Mouse (Mus musculus) kidney, embryonic 14.5 days (tissue): Measurements from ENCODE around the gene Snrnp35. TPM values are rescaled to one million over a fixed set of nuclear protein-coding genes. Genes with fewer than 3 reads are reported as not detected.

ENCODE experiments used
- ATAC-seq: fragments of 200-750 bp; cut with Nextera tagmentation; 2 replicates; pipeline ENCODE4 v1.8.0; 2017; ENCODE audit warnings: moderate number of reproducible peaks, mild to moderate bottlenecking, moderate TSS enrichment, moderate library complexity; ENCODE audit not compliant: low FRiP score, low TSS enrichment
- H3K27ac ChIP-seq: fragments of 300-500 bp; sonication (generic); 2 replicates; pipeline ENCODE4 v1.5.1; 2014; ENCODE audit warnings: low read depth, mild to moderate bottlenecking, low read length, moderate library complexity, mixed read lengths
- H3K27me3 ChIP-seq: fragments of 300-500 bp; sonication (generic); 2 replicates; pipeline ENCODE4 v1.6.1; 2014; ENCODE audit warnings: mild to moderate bottlenecking, low read length; ENCODE audit not compliant: control insufficient read depth, insufficient read depth
- H3K36me3 ChIP-seq: fragments of 300-500 bp; sonication (generic); 2 replicates; pipeline ENCODE4 v1.6.1; 2014; ENCODE audit warnings: low read length, mixed read lengths; ENCODE audit not compliant: control insufficient read depth, insufficient read depth
- H3K4me1 ChIP-seq: fragments of 300-500 bp; sonication (generic); 2 replicates; pipeline ENCODE4 v1.6.1; 2014; ENCODE audit warnings: low read length, mixed read lengths; ENCODE audit not compliant: control insufficient read depth, insufficient read depth
- H3K4me2 ChIP-seq: fragments of 300-500 bp; sonication (generic); replicated peaks from 2 replicates; pipeline ENCODE4 v1.6.1; 2014; ENCODE audit warnings: low read depth, mild to moderate bottlenecking, low read length
- H3K4me3 ChIP-seq: fragments of 300-500 bp; sonication (generic); 2 replicates; pipeline ENCODE4 v1.5.1; 2014; ENCODE audit warnings: mild to moderate bottlenecking, low read length
- H3K9ac ChIP-seq: fragments of 300-500 bp; sonication (generic); 2 replicates; pipeline ENCODE4 v1.6.1; 2014; ENCODE audit warnings: low read depth, mild to moderate bottlenecking, low read length, moderate library complexity
- H3K9me3 ChIP-seq: fragments of 300-500 bp; sonication (generic); 2 replicates; pipeline ENCODE4 v1.6.1; 2016; ENCODE audit warnings: low read length; ENCODE audit not compliant: control insufficient read depth
- WGBS: fragments of 180-500 bp; shearing (Covaris S2); extraction: QIAGEN DNeasy Blood & Tissue Kit; methylation state at CpG from one replicate; pipeline ENCODE4 v1.1.7; 2014; 5-methylcytosine and 5-hydroxymethylcytosine counted together
- polyA plus RNA-seq: library from polyadenylated mRNA; unstranded; fragments of >200 nt; fragmentation: Nextera tagmentation; extraction: Ambion mirVana; gene quantifications from 2 replicates; pipeline ENCODE4 v1.2.1, GENCODE M21; 2014

Snrnp35 gene
- polyA plus RNA-seq, 1 experiment from 2014 or later, result 12.8 TPM

GRCm38 (mm10) chr5:124445621-124446293 is 37.2 kb upstream of the Snrnp35 start:
- H3K27me3 ChIP-seq, result no peaks in the 10 kb centered on the region
- peak overlapping the region; percentile 89 for H3K4me3 ChIP-seq
- no peaks in the 10 kb centered on the region for H3K9me3 ChIP-seq
- ATAC-seq, result peak; percentile 66
- under 1% methylated on average over 32 of the region's 77 CpGs for WGBS
- H3K4me2 ChIP-seq, result peak overlapping the region; percentile 68
- H3K4me1 ChIP-seq, result peaks cover 16% of the 10 kb centered on the region
- H3K36me3 ChIP-seq, result peaks cover 37% of the 10 kb centered on the region
- H3K9ac ChIP-seq, result peak overlapping the region; percentile 98
- peak overlapping the region; percentile 91 for H3K27ac ChIP-seq

GRCm38 (mm10) chr5:124446301-124446881 is 36.5 kb upstream of the Snrnp35 start:
- Histone ChIP-seq H3K9me3 (no peaks in the 10 kb centered on the region), H3K4me1 (peaks cover 14% of the 10 kb centered on the region), H3K27ac (peak overlapping the region; percentile 91), H3K27me3 (no peaks in the 10 kb centered on the region), H3K4me3 (peak overlapping the region; percentile 89), H3K4me2 (peak overlapping the region; percentile 68), H3K36me3 (peaks cover 43% of the 10 kb centered on the region), H3K9ac (peak overlapping the region; percentile 98)
- peak; percentile 74 for ATAC-seq
- 2% methylated on average over 15 of the region's 15 CpGs for WGBS

- Histone ChIP-seq H3K9ac (no peak overlapping the region), H3K9me3 (no peaks in the 10 kb centered on the region), H3K27ac (no peak overlapping the region), H3K4me2 (no peak overlapping the region), H3K27me3 (no peaks in the 10 kb centered on the region), H3K36me3 (peaks cover 73% of the 10 kb centered on the region), H3K4me3 (no peak overlapping the region), H3K4me1 (peaks cover 18% of the 10 kb centered on the region)
- no peak for ATAC-seq
- 86% methylated on average over 6 of the region's 6 CpGs for WGBS
Observed at GRCm38 (mm10) chr5:124449494-124449893, 33.4 kb upstream of the Snrnp35 start.

- H3K36me3 ChIP-seq, result peaks cover 78% of the 10 kb centered on the region
- peaks cover 15% of the 10 kb centered on the region for H3K4me1 ChIP-seq
- ATAC-seq, result no peak
- H3K4me2 ChIP-seq, result no peak overlapping the region
- no peaks in the 10 kb centered on the region for H3K9me3 ChIP-seq
- no peaks in the 10 kb centered on the region for H3K27me3 ChIP-seq
- WGBS, result 90% methylated on average over 7 of the region's 7 CpGs
- H3K4me3 ChIP-seq, result no peak overlapping the region
- no peak overlapping the region for H3K27ac ChIP-seq
- H3K9ac ChIP-seq, result no peak overlapping the region
Observed at GRCm38 (mm10) chr5:124450051-124450450, 32.9 kb upstream of the Snrnp35 start.

- H3K4me3 ChIP-seq, result no peak overlapping the region
- 80% methylated on average over 16 of the region's 16 CpGs for WGBS
- H3K27me3 ChIP-seq, result no peaks in the 10 kb centered on the region
- ATAC-seq, result no peak
- peaks cover 15% of the 10 kb centered on the region for H3K4me1 ChIP-seq
- no peaks in the 10 kb centered on the region for H3K9me3 ChIP-seq
- H3K36me3 ChIP-seq, result peaks cover 84% of the 10 kb centered on the region
- H3K27ac ChIP-seq, result no peak overlapping the region
- no peak overlapping the region for H3K4me2 ChIP-seq
- no peak overlapping the region for H3K9ac ChIP-seq
Observed at GRCm38 (mm10) chr5:124450641-124451340, 32.1 kb upstream of the Snrnp35 start.

- peaks cover 96% of the 10 kb centered on the region for H3K36me3 ChIP-seq
- 0 out of 2 replicates have a peak, but pooled peaks cover 5% of the 10 kb centered on the region for H3K4me1 ChIP-seq
- no peak overlapping the region for H3K4me2 ChIP-seq
- ATAC-seq, result no peak
- no peak overlapping the region for H3K27ac ChIP-seq
- H3K4me3 ChIP-seq, result no peak overlapping the region
- 81% methylated on average over 15 of the region's 15 CpGs for WGBS
- no peak overlapping the region for H3K9ac ChIP-seq
- H3K27me3 ChIP-seq, result no peaks in the 10 kb centered on the region
- no peaks in the 10 kb centered on the region for H3K9me3 ChIP-seq
Observed at GRCm38 (mm10) chr5:124452494-124453228, 30.3 kb upstream of the Snrnp35 start.

- H3K9ac ChIP-seq, result no peak overlapping the region
- H3K4me1 ChIP-seq, result 0 out of 2 replicates have a peak, but pooled peaks cover 5% of the 10 kb centered on the region
- ATAC-seq, result no peak
- no peak overlapping the region for H3K27ac ChIP-seq
- no peak overlapping the region for H3K4me2 ChIP-seq
- no peak overlapping the region for H3K4me3 ChIP-seq
- no peaks in the 10 kb centered on the region for H3K27me3 ChIP-seq
- WGBS, result 91% methylated on average over 13 of the region's 13 CpGs
- peaks cover 95% of the 10 kb centered on the region for H3K36me3 ChIP-seq
- H3K9me3 ChIP-seq, result no peaks in the 10 kb centered on the region
Observed at GRCm38 (mm10) chr5:124453339-124454081, 29.4 kb upstream of the Snrnp35 start.

- H3K4me3 ChIP-seq, result no peak overlapping the region
- no peak overlapping the region for H3K4me2 ChIP-seq
- no peak overlapping the region for H3K27ac ChIP-seq
- no peaks in the 10 kb centered on the region for H3K9me3 ChIP-seq
- H3K9ac ChIP-seq, result no peak overlapping the region
- H3K27me3 ChIP-seq, result no peaks in the 10 kb centered on the region
- WGBS, result 93% methylated on average over 1 of the region's 1 CpGs
- peaks cover 94% of the 10 kb centered on the region for H3K36me3 ChIP-seq
- ATAC-seq, result no peak
- 0 out of 2 replicates have a peak, but pooled peaks cover 5% of the 10 kb centered on the region for H3K4me1 ChIP-seq
Observed at GRCm38 (mm10) chr5:124454082-124454419, 28.9 kb upstream of the Snrnp35 start.
